Mouse (Mus musculus) hindbrain, embryonic 12.5 days (tissue): ENCODE results near the gene Tsnax. TPM values are rescaled to one million over a fixed set of nuclear protein-coding genes. Genes with fewer than 3 reads are reported as not detected.

Experiments
- ATAC-seq: fragments of 200-750 bp; cut with Nextera tagmentation; 2 replicates; pipeline ENCODE4 v1.8.0; 2017; ENCODE audit warnings: moderate TSS enrichment; ENCODE audit not compliant: low FRiP score
- H3K27ac ChIP-seq: fragments of 300-500 bp; sonication (generic); 2 replicates; pipeline ENCODE4 v1.5.1; 2016; ENCODE audit warnings: mild to moderate bottlenecking
- H3K27me3 ChIP-seq: fragments of 300-500 bp; sonication (generic); 2 replicates; pipeline ENCODE4 v1.6.1; 2016; ENCODE audit warnings: mild to moderate bottlenecking
- H3K36me3 ChIP-seq: fragments of 300-500 bp; sonication (generic); 2 replicates; pipeline ENCODE4 v1.6.1; 2016; ENCODE audit warnings: mild to moderate bottlenecking
- H3K4me1 ChIP-seq: fragments of 300-500 bp; sonication (generic); 2 replicates; pipeline ENCODE4 v1.6.1; 2016
- H3K4me2 ChIP-seq: fragments of 300-500 bp; sonication (generic); replicated peaks from 2 replicates; pipeline ENCODE4 v1.6.1; 2016; ENCODE audit warnings: mild to moderate bottlenecking
- H3K4me3 ChIP-seq: fragments of 300-500 bp; sonication (generic); 2 replicates; pipeline ENCODE4 v1.5.1; 2016; ENCODE audit warnings: mild to moderate bottlenecking
- H3K9ac ChIP-seq: fragments of 300-500 bp; sonication (generic); 2 replicates; pipeline ENCODE4 v1.6.1; 2016; ENCODE audit warnings: mild to moderate bottlenecking, moderate library complexity
- H3K9me3 ChIP-seq: fragments of 300-500 bp; sonication (generic); replicated peaks from 2 replicates; pipeline ENCODE4 v1.6.1; 2016; ENCODE audit warnings: mild to moderate bottlenecking
- WGBS: fragments of 180-500 bp; shearing (Covaris S2); methylation state at CpG from one replicate; pipeline ENCODE4 v1.1.7; 2016; 5-methylcytosine and 5-hydroxymethylcytosine counted together
- polyA plus RNA-seq: library from polyadenylated mRNA; unstranded; fragments of >200 nt; fragmentation: Nextera tagmentation; extraction: Ambion mirVana; gene quantifications from 2 replicates; pipeline ENCODE4 v1.2.1, GENCODE M21; 2016

The Tsnax gene
- polyA plus RNA-seq, 1 experiment from 2014 or later = 141 TPM

- H3K9me3 ChIP-seq = no peaks in the 10 kb centered on the region; the same call in 1 of the 2 replicates
- peaks cover 23% of the 10 kb centered on the region for H3K27me3 ChIP-seq
- no peak overlapping the region for H3K4me3 ChIP-seq
- ATAC-seq = no peak
- no peak overlapping the region for H3K4me2 ChIP-seq
- peaks cover 8% of the 10 kb centered on the region; the same call in 1 of the 2 replicates for H3K4me1 ChIP-seq
- no peaks in the 10 kb centered on the region for H3K36me3 ChIP-seq
- H3K27ac ChIP-seq = no peak overlapping the region
- H3K9ac ChIP-seq = no peak overlapping the region
- 66% methylated on average over 5 of the region's 5 CpGs for WGBS
These were observed 36.4 kb downstream of the Tsnax start for GRCm38 (mm10) chr8:125049051-125049750.

- Histone ChIP-seq H3K36me3 (no peaks in the 10 kb centered on the region), H3K9ac (no peak overlapping the region), H3K4me3 (no peak overlapping the region), H3K27me3 (peaks cover 29% of the 10 kb centered on the region), H3K4me2 (no peak overlapping the region), H3K9me3 (no peaks in the 10 kb centered on the region; the same call in 1 of the 2 replicates), H3K27ac (no peak overlapping the region), H3K4me1 (peaks cover 9% of the 10 kb centered on the region; the same call in 1 of the 2 replicates)
- 89% methylated on average over 6 of the region's 6 CpGs for WGBS
- ATAC-seq = no peak
These were observed 37.0 kb downstream of the Tsnax start for GRCm38 (mm10) chr8:125049826-125050225.

GRCm38 (mm10) chr8:125052026-125052425, 39.2 kb downstream of the Tsnax start:
- Histone ChIP-seq H3K36me3 (no peaks in the 10 kb centered on the region), H3K4me3 (no peak overlapping the region), H3K4me2 (no peak overlapping the region), H3K9ac (no peak overlapping the region), H3K4me1 (peaks cover 9% of the 10 kb centered on the region; the same call in 1 of the 2 replicates), H3K27ac (no peak overlapping the region), H3K9me3 (no peaks in the 10 kb centered on the region; the same call in 1 of the 2 replicates), H3K27me3 (peaks cover 40% of the 10 kb centered on the region)
- WGBS = 29% methylated on average over 2 of the region's 2 CpGs
- no peak for ATAC-seq

- Histone ChIP-seq H3K9ac (peak within 1 kb of the TSS; percentile 48), H3K9me3 (no peaks in the 10 kb centered on the region; the same call in 1 of the 2 replicates), H3K27ac (peak within 1 kb of the TSS; percentile 36; the same call in 1 of the 2 replicates), H3K4me3 (peak within 1 kb of the TSS; percentile 47), H3K27me3 (peaks cover 40% of the 10 kb centered on the region), H3K4me1 (peaks cover 9% of the 10 kb centered on the region; the same call in 1 of the 2 replicates), H3K36me3 (no peaks in the 10 kb centered on the region), H3K4me2 (peak within 1 kb of the TSS; percentile 76)
- WGBS = 2% methylated on average over 58 of the region's 65 CpGs
- no peak for ATAC-seq
These were observed 41.0 kb downstream of the Tsnax start, which contains the start of gene Disc1 for GRCm38 (mm10) chr8:125053505-125054435. Gene Disc1, plus strand, starts transcription at chr8:125054195.

- 1% methylated on average over 38 of the region's 38 CpGs for WGBS
- Histone ChIP-seq H3K27me3 (peaks cover 40% of the 10 kb centered on the region), H3K4me1 (peaks cover 9% of the 10 kb centered on the region; the same call in 1 of the 2 replicates), H3K4me3 (peak overlapping the region; percentile 47), H3K9me3 (no peaks in the 10 kb centered on the region; the same call in 1 of the 2 replicates), H3K4me2 (peak overlapping the region; percentile 76), H3K27ac (peak overlapping the region; percentile 36; the same call in 1 of the 2 replicates), H3K9ac (peak overlapping the region; percentile 48), H3K36me3 (no peaks in the 10 kb centered on the region)
- ATAC-seq = no peak
These were observed 41.6 kb downstream of the Tsnax start for GRCm38 (mm10) chr8:125054436-125054810.

GRCm38 (mm10) chr8:125060904-125061303, 48.1 kb downstream of the Tsnax start:
- no peak for ATAC-seq
- H3K4me1 ChIP-seq = no peaks in the 10 kb centered on the region

GRCm38 (mm10) chr8:125065596-125065995, 52.8 kb downstream of the Tsnax start:
- Histone ChIP-seq H3K36me3 (no peaks in the 10 kb centered on the region), H3K4me3 (no peak overlapping the region), H3K9me3 (no peaks in the 10 kb centered on the region), H3K27me3 (peaks cover 3% of the 10 kb centered on the region; the same call in 1 of the 2 replicates), H3K9ac (no peak overlapping the region), H3K4me1 (peaks cover 14% of the 10 kb centered on the region; the same call in 1 of the 2 replicates), H3K4me2 (no peak overlapping the region), H3K27ac (no peak overlapping the region)
- WGBS = 80% methylated on average over 6 of the region's 6 CpGs
- no peak for ATAC-seq

More at GRCm38 (mm10) chr8:125060904-125061303, 48.1 kb downstream of the Tsnax start:
- H3K4me2 ChIP-seq = no peak overlapping the region
- H3K36me3 ChIP-seq = no peaks in the 10 kb centered on the region
- H3K9ac ChIP-seq = no peak overlapping the region
- H3K9me3 ChIP-seq = no peaks in the 10 kb centered on the region
- H3K27ac ChIP-seq = no peak overlapping the region
- WGBS = 85% methylated on average over 8 of the region's 8 CpGs
- no peak overlapping the region for H3K4me3 ChIP-seq
- H3K27me3 ChIP-seq = peaks cover 3% of the 10 kb centered on the region; the same call in 1 of the 2 replicates

- 35% methylated on average over 12 of the region's 12 CpGs for WGBS
- peaks cover 3% of the 10 kb centered on the region; the same call in 1 of the 2 replicates for H3K27me3 ChIP-seq
- no peak overlapping the region; the same call in 1 of the 2 replicates for H3K4me2 ChIP-seq
- H3K4me3 ChIP-seq = no peak overlapping the region
- no peak overlapping the region for H3K9ac ChIP-seq
- peak overlapping the region; percentile 55; the same call in 1 of the 2 replicates for H3K27ac ChIP-seq
- peak; percentile 43; the same call in 1 of the 2 replicates for ATAC-seq
- H3K36me3 ChIP-seq = no peaks in the 10 kb centered on the region
- H3K9me3 ChIP-seq = no peaks in the 10 kb centered on the region
- H3K4me1 ChIP-seq = peaks cover 14% of the 10 kb centered on the region; the same call in 1 of the 2 replicates
These were observed 54.3 kb downstream of the Tsnax start for GRCm38 (mm10) chr8:125066913-125067595.

- Histone ChIP-seq H3K9me3 (no peaks in the 10 kb centered on the region), H3K4me2 (no peak overlapping the region), H3K27ac (peak overlapping the region; percentile 55; the same call in 1 of the 2 replicates), H3K4me1 (peaks cover 14% of the 10 kb centered on the region; the same call in 1 of the 2 replicates), H3K36me3 (no peaks in the 10 kb centered on the region), H3K27me3 (peaks cover 3% of the 10 kb centered on the region; the same call in 1 of the 2 replicates), H3K4me3 (no peak overlapping the region), H3K9ac (no peak overlapping the region; the same call in 1 of the 2 replicates)
- WGBS = 70% methylated on average over 9 of the region's 9 CpGs
- ATAC-seq = no peak
These were observed 54.8 kb downstream of the Tsnax start for GRCm38 (mm10) chr8:125067596-125067960.

- Histone ChIP-seq H3K9me3 (no peaks in the 10 kb centered on the region), H3K27me3 (peaks cover 3% of the 10 kb centered on the region; the same call in 1 of the 2 replicates), H3K4me3 (no peak overlapping the region), H3K9ac (no peak overlapping the region), H3K4me2 (no peak overlapping the region), H3K4me1 (peaks cover 14% of the 10 kb centered on the region; the same call in 1 of the 2 replicates), H3K36me3 (no peaks in the 10 kb centered on the region), H3K27ac (no peak overlapping the region)
- 85% methylated on average over 6 of the region's 6 CpGs for WGBS
- ATAC-seq = no peak
These were observed 55.5 kb downstream of the Tsnax start for GRCm38 (mm10) chr8:125068146-125068905.

- 78% methylated on average over 7 of the region's 7 CpGs for WGBS
- Histone ChIP-seq H3K9me3 (no peaks in the 10 kb centered on the region), H3K4me2 (no peak overlapping the region), H3K27me3 (peaks cover 3% of the 10 kb centered on the region; the same call in 1 of the 2 replicates), H3K4me3 (no peak overlapping the region), H3K4me1 (peaks cover 14% of the 10 kb centered on the region; the same call in 1 of the 2 replicates), H3K36me3 (no peaks in the 10 kb centered on the region), H3K9ac (no peak overlapping the region), H3K27ac (no peak overlapping the region)
- ATAC-seq = no peak
These were observed 56.5 kb downstream of the Tsnax start for GRCm38 (mm10) chr8:125069304-125069703.
